Mouse (Mus musculus) B cell, adult 62 days (primary cell): ENCODE data around the gene Dhrs7. TPM values are rescaled to one million over a fixed set of nuclear protein-coding genes. Genes with fewer than 3 reads are reported as not detected.

Source experiments
- total RNA-seq: library from RNA; stranded (reverse); gene quantifications from 4 replicates; pipeline ENCODE4 v1.2.4, GENCODE M21; 2023

Dhrs7 gene
- 16.2 to 19.5 TPM (median 17.6 TPM) in 4 replicates for total RNA-seq

GRCm38 (mm10) chr12:72664735-72665337, at the start of gene Dhrs7:
Dhrs7 (minus strand) TSS chr12:72664909.

GRCm38 (mm10) chr12:72649611-72650330, 14.9 kb downstream of the Dhrs7 start, which contains the start of gene Gm4756:
Gm4756 (minus strand) TSS chr12:72649661.

Other genes with a start within 250 kb of the Dhrs7 start
- 0.19 to 0.24 TPM (median 0.22 TPM) in 4 replicates for gene Lrrc9, start 223.0 kb downstream of the Dhrs7 start, total RNA-seq
- gene Pcnx4, start 128.5 kb downstream of the Dhrs7 start, total RNA-seq: 2.9 to 4.4 TPM (median 3.0 TPM) in 4 replicates
- not detected in 4 replicates for gene Gm4756, start 15.2 kb downstream of the Dhrs7 start, total RNA-seq
- gene Ppm1a, start 92.5 kb upstream of the Dhrs7 start, total RNA-seq: 132 to 147 TPM (median 134 TPM) in 4 replicates